Mouse (Mus musculus) adrenal gland, adult 2 months (tissue): ENCODE results near the gene Rps6ka6. TPM values are rescaled to one million over a fixed set of nuclear protein-coding genes. Genes with fewer than 3 reads are reported as not detected.

Experiments used
- DNase-seq: peaks from one replicate; pipeline ENCODE4 v3.0.0; 2021
- long read RNA-seq: library from polyadenylated mRNA; stranded (forward); transcript quantifications from one replicate; pipeline ENCODE4 v2.0.0, GENCODE M21; 2021
- polyA plus RNA-seq: library from polyadenylated mRNA; depleted of rRNA; stranded (reverse); fragments of >200 nt; gene quantifications from 2 replicates; pipeline ENCODE4 v1.2.3, GENCODE M21; 2012; rRNA removed
- total RNA-seq, 2 experiments: library from RNA; stranded (reverse); gene quantifications; 2 replicates each; pipeline ENCODE4 v1.2.3; 2021

The Rps6ka6 gene
- 1 to 10 TPM; 1.4 to 2.4 TPM for total RNA-seq
- 0.15 TPM in 1 of 2 replicates, not detected in the other for polyA plus RNA-seq
- long read RNA-seq: 0 reads

DNA sequence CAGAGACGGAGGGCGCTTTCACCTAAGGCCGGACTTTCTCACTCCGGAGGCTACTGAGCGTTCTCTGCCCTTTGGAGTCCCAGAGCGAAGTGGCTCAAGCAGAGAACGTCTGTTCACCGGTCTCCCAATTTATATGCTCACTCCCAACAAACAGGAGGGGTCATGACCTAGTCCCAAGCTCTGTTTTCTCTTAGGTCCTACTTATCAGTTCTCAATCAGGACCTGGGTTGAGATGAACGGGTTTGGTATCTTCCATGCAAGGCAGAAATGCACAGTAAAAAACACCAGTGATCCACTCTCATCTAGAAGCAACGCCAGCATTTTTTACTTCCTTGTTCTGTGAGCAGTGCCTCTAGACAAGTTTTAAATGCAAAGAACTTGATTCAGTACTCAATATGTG is at the start of gene Rps6ka6:
Gene Rps6ka6, minus strand, starts transcription at position 101 of the 400 bp plus-strand sequence.
- no peak for DNase-seq

DNA sequence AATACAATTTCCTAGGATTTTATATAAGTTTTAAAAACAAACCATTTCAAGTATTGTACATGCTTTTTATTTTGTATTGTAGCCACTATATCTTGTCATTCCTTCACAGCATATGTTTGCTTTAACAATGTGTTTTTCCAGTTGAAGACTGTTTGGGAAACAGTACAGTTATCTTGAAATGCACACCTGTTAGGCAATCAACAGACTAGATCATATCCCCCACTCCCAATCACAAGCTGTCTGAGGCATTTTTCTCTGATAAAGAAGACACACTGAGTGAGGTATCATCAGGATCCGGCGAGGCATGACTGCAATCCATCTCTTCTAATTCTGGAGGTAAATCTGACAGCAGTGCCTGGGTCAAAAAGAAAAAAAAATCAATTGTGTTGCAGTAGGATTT is 39.3 kb upstream of the Rps6ka6 start:
- DNase-seq: no peak

DNA sequence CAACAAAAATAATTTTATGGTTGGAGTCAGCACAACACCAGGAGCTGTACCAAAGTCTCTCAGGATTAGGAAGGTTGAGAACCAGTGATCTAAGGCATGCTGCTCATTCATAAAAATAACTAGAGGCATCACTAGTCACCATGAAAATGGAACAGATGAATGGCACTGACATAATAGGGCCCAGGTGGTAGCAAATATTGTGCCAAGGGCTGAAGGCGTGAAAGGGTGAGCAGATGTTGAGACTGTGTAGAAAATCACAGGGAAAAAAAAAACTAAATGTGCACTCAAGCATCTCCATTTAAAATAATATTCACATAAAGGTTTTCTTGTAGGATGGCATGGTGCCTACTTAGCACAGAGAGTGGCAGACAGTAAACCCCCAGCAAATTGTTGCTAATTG is 19.6 kb downstream of the Rps6ka6 start:
- no peak for DNase-seq

DNA sequence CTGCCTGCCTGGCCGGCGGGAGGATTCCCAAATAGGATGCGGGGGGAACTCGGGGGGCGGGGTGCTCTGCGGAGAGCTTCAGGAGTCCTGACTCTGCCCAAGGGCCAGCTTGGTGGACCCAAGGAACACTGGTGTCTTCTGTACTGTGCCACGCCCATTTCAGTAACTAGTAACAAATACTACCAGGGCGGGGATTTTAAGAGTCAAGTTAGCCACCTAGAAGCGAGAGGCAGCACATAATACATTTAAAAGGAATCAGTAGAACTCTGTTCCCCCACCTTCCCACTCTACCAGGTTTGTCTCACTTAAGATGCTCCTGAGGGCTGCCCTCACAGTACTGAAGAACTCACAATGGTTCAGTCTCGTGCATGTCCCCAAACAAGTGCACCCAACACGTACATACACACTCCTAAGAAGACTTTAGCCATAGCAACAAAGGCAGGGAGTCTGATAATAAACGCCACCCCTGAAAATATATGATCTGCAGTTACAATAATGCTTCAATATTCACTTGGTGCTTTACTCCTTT is 74.1 kb downstream of the Rps6ka6 start:
- no peak for DNase-seq

DNA sequence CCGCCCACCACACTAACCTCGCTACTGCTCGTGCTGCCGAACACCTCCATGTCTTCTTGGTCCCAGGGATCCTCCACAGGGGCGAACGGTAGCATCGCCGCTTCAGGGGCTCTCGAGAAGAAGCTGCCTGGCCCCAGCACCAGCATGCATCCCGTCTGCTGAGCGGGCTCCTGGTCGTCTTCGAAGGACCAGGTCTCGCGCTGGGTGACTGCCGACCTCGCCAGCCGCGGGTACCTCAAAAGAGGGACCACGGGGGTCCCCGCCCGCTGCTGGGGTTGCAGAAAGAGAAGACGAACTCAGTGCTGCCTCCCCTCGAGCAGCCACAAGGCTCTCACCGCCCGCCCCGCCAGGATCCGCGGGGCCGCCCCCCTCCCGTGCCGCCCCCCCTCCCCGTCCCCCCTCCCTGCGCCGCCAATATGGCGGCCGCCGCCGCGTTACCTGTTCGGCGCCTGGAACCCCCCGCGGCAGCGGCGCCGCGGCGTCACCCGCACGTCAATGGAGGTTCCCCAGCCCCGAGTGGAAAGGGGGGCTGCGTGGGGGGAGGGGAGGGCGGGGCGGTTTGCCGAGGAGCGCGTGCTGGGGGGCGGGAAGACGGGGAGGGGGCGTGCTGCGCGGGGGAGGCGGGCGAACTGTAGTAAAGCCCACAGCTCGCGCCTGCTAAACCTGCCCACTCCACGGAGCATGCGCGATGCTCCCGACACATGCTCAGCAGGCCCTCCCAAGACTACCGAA is 74.8 kb downstream of the Rps6ka6 start:
- DNase-seq: peak; percentile 51

- DNase-seq: peak; percentile 31
Measured at GRCm38 (mm10) chrX:111462495-111462832, 75.3 kb downstream of the Rps6ka6 start.

DNA sequence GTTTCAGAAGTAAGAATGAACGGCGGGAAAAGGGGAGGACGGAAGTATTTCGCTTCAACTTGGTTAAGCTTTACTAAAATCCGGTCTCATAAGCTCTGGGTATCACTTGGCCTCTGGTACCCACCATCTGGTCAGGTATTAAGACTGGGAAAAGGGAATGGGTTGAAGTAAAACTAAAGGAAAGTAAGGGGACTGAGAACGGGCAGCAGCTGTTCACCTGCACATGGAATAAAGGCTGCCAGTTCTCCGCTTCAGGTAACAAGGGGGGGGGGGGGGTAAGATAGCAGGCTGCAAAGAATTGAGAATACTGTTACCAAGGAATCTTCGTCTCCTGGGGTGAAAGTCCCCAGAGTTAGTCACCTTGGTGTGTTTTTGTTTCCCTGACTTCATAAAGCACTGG is 75.7 kb downstream of the Rps6ka6 start:
- DNase-seq: no peak

DNA sequence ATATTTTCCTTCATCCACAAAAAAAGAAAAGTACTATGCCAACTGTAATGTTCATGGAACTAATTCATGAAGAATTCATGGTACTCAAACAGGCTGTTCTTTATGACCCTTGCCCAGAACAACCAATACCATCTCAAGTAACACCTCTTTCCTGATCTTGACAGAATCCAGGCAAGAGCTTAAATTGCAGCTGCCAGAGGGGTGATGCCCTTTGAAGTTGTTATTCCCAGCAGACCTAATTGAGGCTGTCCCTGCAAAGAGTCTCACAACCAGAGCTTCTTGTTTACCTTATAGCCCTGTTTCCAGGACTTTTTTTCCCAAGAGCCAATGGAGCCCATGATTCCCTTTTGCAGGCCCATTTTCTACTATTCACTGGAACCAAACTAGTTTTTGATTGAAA is 77.6 kb downstream of the Rps6ka6 start:
- DNase-seq: no peak

DNA sequence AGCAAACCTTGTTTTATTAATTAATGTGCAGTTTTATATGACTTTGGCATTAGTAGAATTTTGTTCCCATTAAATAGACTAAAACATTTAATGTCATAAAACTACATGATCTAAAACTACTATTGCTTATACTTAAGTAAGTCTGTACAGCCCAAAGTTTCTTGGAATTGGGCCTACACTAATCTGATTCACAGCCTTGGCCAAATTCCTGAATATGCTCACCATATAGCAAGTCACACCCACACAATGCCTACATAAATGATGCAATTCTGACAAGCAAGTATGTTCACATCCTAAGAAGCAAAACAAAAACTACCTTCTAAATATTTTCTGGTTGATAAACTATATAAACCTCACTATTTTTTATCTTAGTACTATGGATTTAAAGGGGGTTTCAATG is 101.2 kb downstream of the Rps6ka6 start:
- no peak for DNase-seq

GRCm38 (mm10) chrX:111414775-111415174 is 123.0 kb downstream of the Rps6ka6 start:
- no peak for DNase-seq

DNA sequence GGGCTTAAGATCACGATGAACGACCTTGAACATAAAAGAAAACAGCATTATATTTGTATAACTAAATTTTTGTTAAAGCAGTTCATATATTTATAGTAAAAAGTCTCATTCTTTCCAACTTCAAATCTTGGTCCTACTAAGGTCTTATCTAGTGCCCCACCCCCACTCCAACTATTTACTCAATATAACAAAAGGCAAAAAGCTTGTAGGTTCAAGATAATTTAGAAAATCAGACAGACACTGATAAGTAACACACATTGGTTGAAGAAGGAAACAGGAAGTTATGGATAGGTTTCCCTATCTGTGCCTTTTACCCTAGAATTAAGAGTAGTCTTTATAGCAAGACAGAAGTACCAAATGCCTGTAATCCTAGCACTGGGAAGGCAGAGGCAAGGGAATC is 132.9 kb downstream of the Rps6ka6 start:
- DNase-seq: no peak

- no peak for DNase-seq
Measured at GRCm38 (mm10) chrX:111377020-111377419, 160.7 kb downstream of the Rps6ka6 start.

GRCm38 (mm10) chrX:111374177-111374576 is 163.6 kb downstream of the Rps6ka6 start:
- no peak for DNase-seq

Other genes with a start within 250 kb of the Rps6ka6 start
- 1 to 10 TPM; 1.0 to 1.1 TPM for gene Hdx, start 159.1 kb upstream of the Rps6ka6 start, total RNA-seq
- 0.22 and 0.27 TPM in 2 replicates for gene Hdx, start 159.1 kb upstream of the Rps6ka6 start, polyA plus RNA-seq